15 mouse cellular contexts compared by ENCODE assay signal in the genomic region with DNA sequence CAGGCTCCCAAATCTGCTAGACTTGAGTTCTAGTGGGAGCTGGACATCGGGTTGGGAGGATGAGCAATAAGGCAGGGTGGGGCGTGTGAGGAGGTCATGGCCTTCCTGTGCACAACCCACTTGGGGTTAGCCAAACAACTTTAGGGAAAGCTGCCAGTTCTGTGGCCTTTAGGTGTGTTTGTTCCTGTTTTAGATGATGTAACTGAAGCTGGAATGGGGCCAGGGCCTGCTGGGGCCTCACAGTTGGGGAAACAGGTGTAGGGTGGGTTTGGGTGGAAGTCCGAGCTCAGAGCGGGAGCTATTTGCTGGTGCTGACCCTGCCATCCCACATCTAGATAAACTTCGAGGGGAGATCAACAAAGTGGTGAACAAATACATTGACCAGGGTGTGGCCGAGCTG. TPM values are rescaled to one million over a fixed set of nuclear protein-coding genes. Genes with fewer than 3 reads are reported as not detected.
DNase-seq lines count a peak whose midpoint lies in the region; ATAC-seq and TF ChIP-seq lines count a peak whose summit lies in the region.
"Had no signal": no experiment of that assay in that cellular context is flagged by ENCODE, and none has a peak within 500 bp of the region (broad histone marks: within the 10 kb centered on the region; RNA-seq: fewer than 3 reads in every experiment).

No protein-coding gene starts in this region.

- no peak overlapping the region for H3K27ac ChIP-seq in lung, postnatal 0 days (ENCODE audit: low read length)
- no peak overlapping the region for H3K27ac ChIP-seq in hindbrain, embryonic 10.5 days
- H3K27ac ChIP-seq: embryonic facial prominence, embryonic 15.5 days; forebrain, embryonic 15.5 days; macrophage; midbrain, embryonic 15.5 days; neural tube, embryonic 12.5 days had no signal

- 0 out of 4 replicates have a peak, but pooled peaks have one; percentile 12 to 32 for ATAC-seq in hematopoietic stem cell, adult 5-6 weeks (replicated peaks in 1 of 2; ENCODE audit: insufficient read depth in 1 of 2, low FRiP score in 2 of 2, low TSS enrichment in 1 of 2, low read depth in 1 of 2, poor library complexity in 2 of 2, severe bottlenecking in 2 of 2)
- peak; percentile 66 for ATAC-seq in lung, postnatal 0 days
- ATAC-seq: forebrain, embryonic 15.5 days; midbrain, embryonic 15.5 days had no signal

- no peak for TF ChIP-seq CTCF in lung, postnatal 0 days (IDR thresholded peaks at IDR 0.05)

- no peaks in the 10 kb centered on the region for H3K4me1 ChIP-seq in lung, postnatal 0 days (ENCODE audit: insufficient read depth, low read depth, low read length)
- H3K4me1 ChIP-seq in hindbrain, embryonic 10.5 days (replicated peaks): no peaks in the 10 kb centered on the region
- H3K4me1 ChIP-seq: midbrain, embryonic 15.5 days; neural tube, embryonic 12.5 days had no signal

- H3K27me3 ChIP-seq in lung, postnatal 0 days (replicated peaks; ENCODE audit: insufficient read depth, low read length): no peaks in the 10 kb centered on the region
- H3K27me3 ChIP-seq in hindbrain, embryonic 10.5 days (ENCODE audit: insufficient read depth, poor library complexity, severe bottlenecking): no peaks in the 10 kb centered on the region
- H3K27me3 ChIP-seq: embryonic facial prominence, embryonic 15.5 days; forebrain, embryonic 15.5 days; midbrain, embryonic 15.5 days; neural tube, embryonic 12.5 days had no signal

- no peak overlapping the region for H3K4me3 ChIP-seq in lung, postnatal 0 days (ENCODE audit: low read depth, low read length)
- H3K4me3 ChIP-seq in hindbrain, embryonic 10.5 days: no peak overlapping the region
- H3K4me3 ChIP-seq: embryonic facial prominence, embryonic 15.5 days; forebrain, embryonic 15.5 days; midbrain, embryonic 15.5 days; neural tube, embryonic 12.5 days had no signal

- no peaks in the 10 kb centered on the region for H3K9me3 ChIP-seq in lung, postnatal 0 days (ENCODE audit: low read length)
- no peaks in the 10 kb centered on the region for H3K9me3 ChIP-seq in hindbrain, embryonic 10.5 days
- H3K9me3 ChIP-seq: embryonic facial prominence, embryonic 15.5 days; forebrain, embryonic 15.5 days; midbrain, embryonic 15.5 days; neural tube, embryonic 12.5 days had no signal

- peaks cover 8% of the 10 kb centered on the region; the same call in 1 of the 2 replicates for H3K36me3 ChIP-seq in lung, postnatal 0 days (ENCODE audit: insufficient read depth, low read length)
- peaks cover 94% of the 10 kb centered on the region for H3K36me3 ChIP-seq in hindbrain, embryonic 10.5 days

- peak; percentile 23 to 52 for DNase-seq in heart, adult 9 months (ENCODE audit: low spot score in 2 of 2)
- no peak for DNase-seq in heart, postnatal 4 days
- DNase-seq in adrenal gland, adult 8-10 months: peak; percentile 25
- peak; percentile 66 for DNase-seq in lung, postnatal 0 days (ENCODE audit: low spot score)
- no peak for DNase-seq in hindbrain, embryonic 10.5 days (ENCODE audit: low spot score)
- DNase-seq in embryo, embryonic 9.5 days (ENCODE audit: extremely low spot score): no peak
- DNase-seq: cerebellum, adult 9-11 months; gastrocnemius, postnatal 14 days; heart, postnatal 10 days had no signal

- no peak overlapping the region for H3K9ac ChIP-seq in lung, postnatal 0 days (replicated peaks; ENCODE audit: low read depth)
- H3K9ac ChIP-seq: embryonic facial prominence, embryonic 15.5 days; forebrain, embryonic 15.5 days; midbrain, embryonic 15.5 days; neural tube, embryonic 12.5 days had no signal

- peak; percentile 75 for TF ChIP-seq EP300 in lung, postnatal 0 days (IDR thresholded peaks at IDR 0.05)

- H3K4me2 ChIP-seq in lung, postnatal 0 days (replicated peaks; ENCODE audit: low read depth, low read length): no peak overlapping the region
- H3K4me2 ChIP-seq: embryonic facial prominence, embryonic 15.5 days; forebrain, embryonic 15.5 days; midbrain, embryonic 15.5 days; neural tube, embryonic 12.5 days had no signal

- WGBS in lung, postnatal 0 days: 56% methylated on average over 6 of the region's 6 CpGs
- 94% methylated on average over 6 of the region's 6 CpGs for WGBS in hindbrain, embryonic 10.5 days

RNA-seq across cellular contexts. Expression of a gene that starts 20.2 kb away (rescaled TPM):
- total RNA-seq in heart, postnatal 4 days (2021): 10 to 100 TPM; 24.5 to 24.7 TPM
- total RNA-seq in adrenal gland, adult 8-10 months (2022): 10 to 100 TPM; 32.4 to 39.5 (median 35.0) TPM
- 154 and 242 TPM in 2 replicates for total RNA-seq in hematopoietic stem cell, adult 5-6 weeks (2017)
- polyA plus RNA-seq in lung, postnatal 0 days (2015; fragmentation: Nextera tagmentation; extraction: Ambion mirVana): 48.5 and 49.4 TPM in 2 replicates
- 168 and 195 TPM in 2 replicates for polyA plus RNA-seq in hindbrain, embryonic 10.5 days (2016; fragmentation: Nextera tagmentation; extraction: Ambion mirVana)

RNA-seq across cellular contexts. Expression of a gene that starts 33.3 kb away (rescaled TPM):
- 100 to 1,000 TPM; 116 to 121 TPM for total RNA-seq in heart, postnatal 4 days (2021)
- 100 to 1,000 TPM; 178 to 239 (median 230) TPM for total RNA-seq in adrenal gland, adult 8-10 months (2022)
- total RNA-seq in hematopoietic stem cell, adult 5-6 weeks (2017): 77.8 and 82.9 TPM in 2 replicates
- 145 and 149 TPM in 2 replicates for polyA plus RNA-seq in lung, postnatal 0 days (2015; fragmentation: Nextera tagmentation; extraction: Ambion mirVana)
- 206 and 228 TPM in 2 replicates for polyA plus RNA-seq in hindbrain, embryonic 10.5 days (2016; fragmentation: Nextera tagmentation; extraction: Ambion mirVana)

RNA-seq across cellular contexts. Expression of a gene that starts 39.0 kb away (rescaled TPM):
- 10 to 100 TPM; 13.2 to 16.8 TPM for total RNA-seq in heart, postnatal 4 days (2021)
- 10 to 100 TPM; 17.7 to 22.6 (median 19.1) TPM for total RNA-seq in adrenal gland, adult 8-10 months (2022)
- total RNA-seq in hematopoietic stem cell, adult 5-6 weeks (2017): 13.1 and 24.5 TPM in 2 replicates
- 19.5 and 21.0 TPM in 2 replicates for polyA plus RNA-seq in lung, postnatal 0 days (2015; fragmentation: Nextera tagmentation; extraction: Ambion mirVana)
- polyA plus RNA-seq in hindbrain, embryonic 10.5 days (2016; fragmentation: Nextera tagmentation; extraction: Ambion mirVana): 32.9 and 38.9 TPM in 2 replicates

Comparison
In these comparisons a context has a peak if more than half of its experiments do, and no peak if none do; other contexts are left out.
1. DNase-seq: peak in heart, adult 9 months (2 of 2), adrenal gland, adult 8-10 months (single experiment) and lung, postnatal 0 days (single experiment); none in heart, postnatal 4 days (single experiment), hindbrain, embryonic 10.5 days (single experiment) and embryo, embryonic 9.5 days (single experiment).